Mouse (Mus musculus): ENCODE data around the gene Xylb. TPM values are rescaled to one million over a fixed set of nuclear protein-coding genes. Genes with fewer than 3 reads are reported as not detected.

Xylb gene
- polyA plus RNA-seq, 1 experiment from 2014 or later, result 12.5 TPM

DNA sequence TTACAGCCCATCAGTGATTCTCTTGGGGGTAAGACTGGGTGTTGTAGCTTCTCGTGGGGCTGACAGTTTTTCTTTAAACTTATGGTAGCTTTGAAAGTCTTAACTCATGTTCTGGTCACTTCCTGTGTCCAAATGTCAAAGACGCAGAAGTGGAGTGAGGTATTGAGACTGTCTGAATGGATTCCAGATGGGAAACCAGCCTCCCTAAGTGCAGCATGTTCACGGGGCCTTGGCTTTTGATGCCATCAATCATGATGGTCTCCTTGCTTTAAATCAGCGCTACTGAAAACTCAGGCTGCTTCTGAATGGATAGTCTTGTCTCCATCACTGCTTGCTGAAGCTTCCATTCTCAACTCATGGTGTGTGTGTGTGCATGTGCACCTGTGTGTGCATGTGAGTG lies 14.1 kb downstream of the Xylb start:
- Histone ChIP-seq H3K4me1 (replicated peaks; ENCODE audit: control insufficient read depth, insufficient read depth, low read length) (no peaks in the 10 kb centered on the region), H3K9me3 (ENCODE audit: control insufficient read depth, low read length) (no peaks in the 10 kb centered on the region)
- 64% methylated on average over 4 of the region's 4 CpGs for WGBS

GRCm38 (mm10) chr9:119375008-119375407 lies 17.8 kb downstream of the Xylb start:
- no peaks in the 10 kb centered on the region for H3K36me3 ChIP-seq (ENCODE audit: control insufficient read depth, insufficient read depth, low read length)
- no peak overlapping the region for H3K4me3 ChIP-seq (ENCODE audit: low read depth, low read length)
- no peak overlapping the region for H3K27ac ChIP-seq (ENCODE audit: low read depth)
- no peaks in the 10 kb centered on the region for H3K27me3 ChIP-seq (replicated peaks; ENCODE audit: control insufficient read depth, insufficient read depth, low read length)
- no peak for DNase-seq (ENCODE audit: low spot score)
- no peak overlapping the region for H3K9ac ChIP-seq (ENCODE audit: low read length)
- no peak overlapping the region for H3K4me2 ChIP-seq (ENCODE audit: low read length)
- WGBS, result 74% methylated on average over 3 of the region's 3 CpGs
- no peak for ATAC-seq (replicated peaks; ENCODE audit: low FRiP score, low TSS enrichment, low read depth)
- H3K4me1 ChIP-seq (replicated peaks; ENCODE audit: control insufficient read depth, insufficient read depth, low read length), result no peaks in the 10 kb centered on the region
- no peaks in the 10 kb centered on the region for H3K9me3 ChIP-seq (ENCODE audit: control insufficient read depth, low read length)

More for the DNA sequence above, 14.1 kb downstream of the Xylb start:
- Histone ChIP-seq H3K9ac (ENCODE audit: low read length) (no peak overlapping the region), H3K4me2 (ENCODE audit: low read length) (no peak overlapping the region), H3K36me3 (ENCODE audit: control insufficient read depth, insufficient read depth, low read length) (peaks cover 3% of the 10 kb centered on the region; the same call in 1 of the 2 replicates), H3K4me3 (ENCODE audit: low read depth, low read length) (no peak overlapping the region), H3K27ac (ENCODE audit: low read depth) (no peak overlapping the region), H3K27me3 (replicated peaks; ENCODE audit: control insufficient read depth, insufficient read depth, low read length) (no peaks in the 10 kb centered on the region)
- ATAC-seq (replicated peaks; ENCODE audit: low FRiP score, low TSS enrichment, low read depth) (no peak), DNase-seq (ENCODE audit: low spot score) (no peak)

- H3K27ac ChIP-seq (ENCODE audit: low read depth), result no peak overlapping the region
- no peak overlapping the region for H3K9ac ChIP-seq (ENCODE audit: low read length)
- no peak for ATAC-seq (replicated peaks; ENCODE audit: low FRiP score, low TSS enrichment, low read depth)
- H3K4me2 ChIP-seq (ENCODE audit: low read length), result no peak overlapping the region
- no peaks in the 10 kb centered on the region for H3K9me3 ChIP-seq (ENCODE audit: control insufficient read depth, low read length)
- H3K4me1 ChIP-seq (replicated peaks; ENCODE audit: control insufficient read depth, insufficient read depth, low read length), result no peaks in the 10 kb centered on the region
- WGBS, result 75% methylated on average over 6 of the region's 6 CpGs
- H3K4me3 ChIP-seq (ENCODE audit: low read depth, low read length), result no peak overlapping the region
- no peaks in the 10 kb centered on the region for H3K36me3 ChIP-seq (ENCODE audit: control insufficient read depth, insufficient read depth, low read length)
- DNase-seq (ENCODE audit: low spot score), result no peak
- no peaks in the 10 kb centered on the region for H3K27me3 ChIP-seq (replicated peaks; ENCODE audit: control insufficient read depth, insufficient read depth, low read length)
Observed at GRCm38 (mm10) chr9:119375556-119375955, 18.4 kb downstream of the Xylb start.

- ATAC-seq (replicated peaks; ENCODE audit: low FRiP score, low TSS enrichment, low read depth) (no peak), DNase-seq (ENCODE audit: low spot score) (no peak)
- H3K4me2 ChIP-seq (ENCODE audit: low read length), result no peak overlapping the region
- 87% methylated on average over 4 of the region's 4 CpGs for WGBS
- H3K4me3 ChIP-seq (ENCODE audit: low read depth, low read length), result no peak overlapping the region
- no peak overlapping the region for H3K27ac ChIP-seq (ENCODE audit: low read depth)
- no peaks in the 10 kb centered on the region for H3K27me3 ChIP-seq (replicated peaks; ENCODE audit: control insufficient read depth, insufficient read depth, low read length)
- no peaks in the 10 kb centered on the region for H3K4me1 ChIP-seq (replicated peaks; ENCODE audit: control insufficient read depth, insufficient read depth, low read length)
- no peak overlapping the region for H3K9ac ChIP-seq (ENCODE audit: low read length)
- no peaks in the 10 kb centered on the region for H3K36me3 ChIP-seq (ENCODE audit: control insufficient read depth, insufficient read depth, low read length)
- no peaks in the 10 kb centered on the region for H3K9me3 ChIP-seq (ENCODE audit: control insufficient read depth, low read length)
Observed at GRCm38 (mm10) chr9:119378231-119378630, 21.1 kb downstream of the Xylb start.

GRCm38 (mm10) chr9:119382603-119383002 lies 25.4 kb downstream of the Xylb start:
- Histone ChIP-seq H3K4me3 (ENCODE audit: low read depth, low read length) (no peak overlapping the region), H3K9me3 (ENCODE audit: control insufficient read depth, low read length) (no peaks in the 10 kb centered on the region), H3K9ac (ENCODE audit: low read length) (no peak overlapping the region), H3K36me3 (ENCODE audit: control insufficient read depth, insufficient read depth, low read length) (no peaks in the 10 kb centered on the region), H3K4me1 (replicated peaks; ENCODE audit: control insufficient read depth, insufficient read depth, low read length) (no peaks in the 10 kb centered on the region), H3K4me2 (ENCODE audit: low read length) (no peak overlapping the region), H3K27me3 (replicated peaks; ENCODE audit: control insufficient read depth, insufficient read depth, low read length) (no peaks in the 10 kb centered on the region), H3K27ac (ENCODE audit: low read depth) (no peak overlapping the region)
- 59% methylated on average over 6 of the region's 6 CpGs for WGBS
- DNase-seq (ENCODE audit: low spot score), result no peak
- ATAC-seq (replicated peaks; ENCODE audit: low FRiP score, low TSS enrichment, low read depth), result no peak

DNA sequence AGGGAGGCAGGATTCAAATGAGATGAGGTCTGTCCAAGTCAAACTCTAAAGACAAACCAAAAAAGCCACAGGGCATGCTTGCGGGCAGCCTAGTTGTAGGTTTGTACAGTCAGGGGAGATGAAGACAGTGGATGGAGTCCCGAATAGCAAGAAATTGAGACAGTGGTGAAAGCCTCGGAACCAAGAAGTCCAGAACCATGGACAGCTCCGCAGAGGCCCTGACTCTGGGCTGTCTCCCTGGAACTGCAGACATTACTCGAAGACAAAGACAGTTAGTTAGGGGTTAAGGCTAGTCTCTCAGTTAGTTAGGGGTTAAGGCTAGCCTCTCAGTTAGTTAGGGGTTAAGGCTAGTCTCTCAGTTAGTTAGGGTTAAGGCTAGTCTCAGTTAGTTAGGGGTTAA lies 31.8 kb downstream of the Xylb start:
- Histone ChIP-seq H3K4me1 (replicated peaks; ENCODE audit: control insufficient read depth, insufficient read depth, low read length) (no peaks in the 10 kb centered on the region), H3K4me2 (ENCODE audit: low read length) (no peak overlapping the region), H3K9me3 (ENCODE audit: control insufficient read depth, low read length) (no peaks in the 10 kb centered on the region), H3K27me3 (replicated peaks; ENCODE audit: control insufficient read depth, insufficient read depth, low read length) (no peaks in the 10 kb centered on the region), H3K4me3 (ENCODE audit: low read depth, low read length) (no peak overlapping the region), H3K9ac (ENCODE audit: low read length) (no peak overlapping the region), H3K36me3 (ENCODE audit: control insufficient read depth, insufficient read depth, low read length) (no peaks in the 10 kb centered on the region), H3K27ac (ENCODE audit: low read depth) (no peak overlapping the region)
- ATAC-seq (replicated peaks; ENCODE audit: low FRiP score, low TSS enrichment, low read depth), result no peak
- peak; percentile 77 for DNase-seq (ENCODE audit: low spot score)
- 49% methylated on average over 5 of the region's 5 CpGs for WGBS

- H3K4me1 ChIP-seq (replicated peaks; ENCODE audit: control insufficient read depth, insufficient read depth, low read length), result no peaks in the 10 kb centered on the region
- H3K4me3 ChIP-seq (ENCODE audit: low read depth, low read length), result no peak overlapping the region
- H3K27me3 ChIP-seq (replicated peaks; ENCODE audit: control insufficient read depth, insufficient read depth, low read length), result no peaks in the 10 kb centered on the region
- WGBS, result 86% methylated on average over 2 of the region's 2 CpGs
- ATAC-seq (replicated peaks; ENCODE audit: low FRiP score, low TSS enrichment, low read depth), result no peak
- no peak for DNase-seq (ENCODE audit: low spot score)
- H3K36me3 ChIP-seq (ENCODE audit: control insufficient read depth, insufficient read depth, low read length), result no peaks in the 10 kb centered on the region
- no peak overlapping the region for H3K4me2 ChIP-seq (ENCODE audit: low read length)
- no peak overlapping the region for H3K27ac ChIP-seq (ENCODE audit: low read depth)
- H3K9me3 ChIP-seq (ENCODE audit: control insufficient read depth, low read length), result no peaks in the 10 kb centered on the region
- no peak overlapping the region for H3K9ac ChIP-seq (ENCODE audit: low read length)
Observed at GRCm38 (mm10) chr9:119390214-119390613, 33.0 kb downstream of the Xylb start.

DNA sequence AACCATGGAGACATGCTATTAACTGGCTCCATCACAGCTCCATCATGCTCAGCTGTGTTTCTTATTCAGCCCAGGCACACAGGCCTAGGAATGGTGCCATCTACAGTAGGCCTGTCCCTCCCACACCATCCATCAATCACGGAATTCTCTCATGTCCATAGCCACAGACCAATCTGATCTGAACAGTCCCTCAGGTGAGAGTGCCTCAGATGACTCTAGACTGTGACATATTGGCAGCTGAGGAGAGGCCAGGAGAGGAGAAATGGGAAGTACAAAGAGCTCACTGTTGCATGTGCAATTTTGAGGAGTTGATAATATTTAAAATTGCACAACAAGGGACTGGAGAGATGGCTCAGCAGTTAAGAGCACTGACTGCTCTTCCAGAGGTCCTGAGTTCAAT lies 37.6 kb downstream of the Xylb start:
- no peaks in the 10 kb centered on the region for H3K9me3 ChIP-seq (ENCODE audit: control insufficient read depth, low read length)
- H3K36me3 ChIP-seq (ENCODE audit: control insufficient read depth, insufficient read depth, low read length), result no peaks in the 10 kb centered on the region
- H3K4me3 ChIP-seq (ENCODE audit: low read depth, low read length), result no peak overlapping the region
- ATAC-seq (replicated peaks; ENCODE audit: low FRiP score, low TSS enrichment, low read depth) (no peak), DNase-seq (ENCODE audit: low spot score) (no peak)
- no peak overlapping the region for H3K27ac ChIP-seq (ENCODE audit: low read depth)
- WGBS, result 89% methylated on average over 1 of the region's 1 CpGs
- H3K9ac ChIP-seq (ENCODE audit: low read length), result no peak overlapping the region
- no peak overlapping the region for H3K4me2 ChIP-seq (ENCODE audit: low read length)
- H3K4me1 ChIP-seq (replicated peaks; ENCODE audit: control insufficient read depth, insufficient read depth, low read length), result no peaks in the 10 kb centered on the region
- H3K27me3 ChIP-seq (replicated peaks; ENCODE audit: control insufficient read depth, insufficient read depth, low read length), result no peaks in the 10 kb centered on the region

GRCm38 (mm10) chr9:119401351-119401750 lies 44.2 kb downstream of the Xylb start:
- no peak for DNase-seq (ENCODE audit: low spot score)
- WGBS, result 4% methylated on average over 7 of the region's 7 CpGs
- H3K27ac ChIP-seq (ENCODE audit: low read depth), result 0 out of 2 replicates have a peak overlapping the region, but pooled peaks have one; percentile 16
- ATAC-seq (replicated peaks; ENCODE audit: low FRiP score, low TSS enrichment, low read depth), result no peak; the same call in 1 of the 2 replicates
- H3K9me3 ChIP-seq (ENCODE audit: control insufficient read depth, low read length), result no peaks in the 10 kb centered on the region
- H3K4me2 ChIP-seq (ENCODE audit: low read length), result peak overlapping the region; percentile 92
- peak overlapping the region; percentile 37 for H3K9ac ChIP-seq (ENCODE audit: low read length)
- H3K4me3 ChIP-seq (ENCODE audit: low read depth, low read length), result peak overlapping the region; percentile 92
- H3K36me3 ChIP-seq (ENCODE audit: control insufficient read depth, insufficient read depth, low read length), result no peaks in the 10 kb centered on the region
- no peaks in the 10 kb centered on the region for H3K27me3 ChIP-seq (replicated peaks; ENCODE audit: control insufficient read depth, insufficient read depth, low read length)
- H3K4me1 ChIP-seq (replicated peaks; ENCODE audit: control insufficient read depth, insufficient read depth, low read length), result peaks cover 8% of the 10 kb centered on the region

Data from intestine, embryonic 14.5 days (tissue).